ENCODE assay signal across 23 mouse cellular contexts in the genomic region with DNA sequence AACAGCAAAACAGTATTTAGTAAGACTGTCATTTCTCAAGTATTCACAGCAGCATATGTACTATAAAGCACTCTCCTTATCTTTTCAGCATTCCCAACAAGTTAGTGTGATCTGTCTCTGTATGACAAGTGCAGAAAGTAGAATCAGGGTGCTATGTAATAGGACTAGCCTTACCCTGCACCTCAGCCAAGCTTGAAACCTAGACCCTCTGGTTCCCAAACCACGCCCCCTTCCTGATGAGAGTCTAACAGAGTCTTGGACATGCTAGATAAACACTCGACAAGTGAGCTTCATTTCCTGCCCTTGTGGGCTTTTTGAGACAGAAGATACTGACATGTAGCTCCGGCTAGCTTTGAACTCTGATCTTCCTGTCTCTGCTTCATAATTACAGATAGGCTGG. TPM values are rescaled to one million over a fixed set of nuclear protein-coding genes. Genes with fewer than 3 reads are reported as not detected.
DNase-seq lines count a peak whose midpoint lies in the region; ATAC-seq and TF ChIP-seq lines count a peak whose summit lies in the region.
"Had no signal": no experiment of that assay in that cellular context is flagged by ENCODE, and none has a peak within 500 bp of the region (broad histone marks: within the 10 kb centered on the region; RNA-seq: fewer than 3 reads in every experiment).

No protein-coding gene starts in this region.

- 84% methylated on average over 3 of the region's 3 CpGs for WGBS in midbrain, embryonic 11.5 days
- WGBS in midbrain, embryonic 14.5 days = 88% methylated on average over 3 of the region's 3 CpGs
- 10% methylated on average over 3 of the region's 3 CpGs for WGBS in liver, embryonic 14.5 days (ENCODE audit: insufficient replicate concordance)
- 80% methylated on average over 3 of the region's 3 CpGs for WGBS in limb, embryonic 10.5 days
- 84% methylated on average over 3 of the region's 3 CpGs for WGBS in forebrain, embryonic 13.5 days

- H3K9me3 ChIP-seq in midbrain, embryonic 11.5 days (ENCODE audit: control insufficient read depth, low read length) = no peaks in the 10 kb centered on the region
- no peaks in the 10 kb centered on the region for H3K9me3 ChIP-seq in midbrain, embryonic 14.5 days (ENCODE audit: control insufficient read depth, low read length)
- H3K9me3 ChIP-seq in liver, embryonic 14.5 days (ENCODE audit: control insufficient read depth, low read length) = peaks cover 3% of the 10 kb centered on the region
- H3K9me3 ChIP-seq in limb, embryonic 10.5 days (replicated peaks) = no peaks in the 10 kb centered on the region
- no peaks in the 10 kb centered on the region for H3K9me3 ChIP-seq in forebrain, embryonic 13.5 days (replicated peaks)
- H3K9me3 ChIP-seq: embryonic facial prominence, embryonic 15.5 days; heart, embryonic 15.5 days; stomach, embryonic 15.5 days had no signal

- no peak overlapping the region for H3K4me3 ChIP-seq in midbrain, embryonic 11.5 days (ENCODE audit: low read depth, low read length)
- H3K4me3 ChIP-seq in midbrain, embryonic 14.5 days (replicated peaks; ENCODE audit: low read depth, low read length) = no peak overlapping the region
- H3K4me3 ChIP-seq in liver, embryonic 14.5 days (ENCODE audit: insufficient read depth in 1 of 2, low read depth in 2 of 2, low read length in 2 of 2) = no peak overlapping the region
- no peak overlapping the region for H3K4me3 ChIP-seq in limb, embryonic 10.5 days
- H3K4me3 ChIP-seq in forebrain, embryonic 13.5 days = no peak overlapping the region
- H3K4me3 ChIP-seq: embryonic facial prominence, embryonic 15.5 days; heart, embryonic 15.5 days; stomach, embryonic 15.5 days had no signal

- no peak overlapping the region for H3K9ac ChIP-seq in midbrain, embryonic 11.5 days (ENCODE audit: low read length)
- H3K9ac ChIP-seq in midbrain, embryonic 14.5 days (replicated peaks; ENCODE audit: low read length) = no peak overlapping the region
- peak overlapping the region; percentile 11; the same call in 1 of the 2 replicates for H3K9ac ChIP-seq in liver, embryonic 14.5 days (replicated peaks)
- no peak overlapping the region for H3K9ac ChIP-seq in forebrain, embryonic 13.5 days
- H3K9ac ChIP-seq: embryonic facial prominence, embryonic 15.5 days; heart, embryonic 15.5 days; hindbrain, embryonic 14.5 days; stomach, embryonic 15.5 days had no signal

- H3K4me2 ChIP-seq in midbrain, embryonic 11.5 days = no peak overlapping the region
- H3K4me2 ChIP-seq in midbrain, embryonic 14.5 days (ENCODE audit: low read length) = no peak overlapping the region
- H3K4me2 ChIP-seq in liver, embryonic 14.5 days (ENCODE audit: low read depth) = no peak overlapping the region
- H3K4me2 ChIP-seq in forebrain, embryonic 13.5 days = no peak overlapping the region
- H3K4me2 ChIP-seq: embryonic facial prominence, embryonic 15.5 days; heart, embryonic 15.5 days; hindbrain, embryonic 14.5 days; stomach, embryonic 15.5 days had no signal

- no peaks in the 10 kb centered on the region for H3K27me3 ChIP-seq in midbrain, embryonic 11.5 days (ENCODE audit: control insufficient read depth, insufficient read depth, low read length)
- H3K27me3 ChIP-seq in midbrain, embryonic 14.5 days (ENCODE audit: control insufficient read depth, insufficient read depth, low read length) = no peaks in the 10 kb centered on the region
- no peaks in the 10 kb centered on the region for H3K27me3 ChIP-seq in liver, embryonic 14.5 days (ENCODE audit: control insufficient read depth, insufficient read depth, low read length)
- H3K27me3 ChIP-seq in limb, embryonic 10.5 days (ENCODE audit: low read depth, poor library complexity, severe bottlenecking) = no peaks in the 10 kb centered on the region
- no peaks in the 10 kb centered on the region for H3K27me3 ChIP-seq in forebrain, embryonic 13.5 days
- H3K27me3 ChIP-seq: embryonic facial prominence, embryonic 15.5 days; heart, embryonic 15.5 days; stomach, embryonic 15.5 days had no signal

- no peak for TF ChIP-seq CTCF in liver, embryonic 14.5 days (IDR thresholded peaks at IDR 0.05; ENCODE audit: low read depth)

- H3K36me3 ChIP-seq in midbrain, embryonic 11.5 days (ENCODE audit: control insufficient read depth, insufficient read depth, low read length) = peaks cover 9% of the 10 kb centered on the region
- H3K36me3 ChIP-seq in midbrain, embryonic 14.5 days (ENCODE audit: control insufficient read depth, insufficient read depth, low read length) = peaks cover 41% of the 10 kb centered on the region
- peaks cover 38% of the 10 kb centered on the region for H3K36me3 ChIP-seq in liver, embryonic 14.5 days (replicated peaks; ENCODE audit: control insufficient read depth, insufficient read depth, low read depth)
- H3K36me3 ChIP-seq in limb, embryonic 10.5 days = peaks cover 82% of the 10 kb centered on the region
- peaks cover 40% of the 10 kb centered on the region for H3K36me3 ChIP-seq in forebrain, embryonic 13.5 days (ENCODE audit: poor library complexity, severe bottlenecking)

- H3K4me1 ChIP-seq in midbrain, embryonic 11.5 days (ENCODE audit: control insufficient read depth, insufficient read depth, low read length) = peaks cover 9% of the 10 kb centered on the region
- H3K4me1 ChIP-seq in midbrain, embryonic 14.5 days (ENCODE audit: control insufficient read depth, insufficient read depth, low read length) = peaks cover 9% of the 10 kb centered on the region
- peaks cover 14 to 24% of the 10 kb centered on the region in 2 experiments for H3K4me1 ChIP-seq in liver, embryonic 14.5 days (replicated peaks; ENCODE audit: control insufficient read depth in 2 of 2, insufficient read depth in 2 of 2, low read length in 1 of 2)
- H3K4me1 ChIP-seq in limb, embryonic 10.5 days = peaks cover 13% of the 10 kb centered on the region
- H3K4me1 ChIP-seq in forebrain, embryonic 13.5 days = peaks cover 18% of the 10 kb centered on the region

- DNase-seq in midbrain, embryonic 11.5 days (ENCODE audit: low spot score, missing footprints) = peak; percentile 47
- no peak for DNase-seq in midbrain, embryonic 14.5 days
- DNase-seq in c-Kit-positive CD71-positive TER-119-negative erythroid progenitor cells, embryonic 14.5 days (ENCODE audit: low read depth) = peak; percentile 65
- DNase-seq in liver, embryonic 14.5 days (ENCODE audit: low read depth in 3 of 3, low spot score in 3 of 3) = peak; percentile 47 to 57 (median 51)
- DNase-seq in limb, embryonic 10.5 days (ENCODE audit: low spot score) = no peak
- DNase-seq: adrenal gland, postnatal 36 days; cerebellum, postnatal 36 days; kidney, postnatal 36 days; layer of hippocampus, postnatal 36 days; left cerebral cortex, postnatal 4 days; retina, postnatal 1 day; spleen, adult 18-20 months; thymus, postnatal 4 days had no signal

- no peak for TF ChIP-seq EP300 in liver, embryonic 14.5 days (IDR thresholded peaks at IDR 0.05; ENCODE audit: low read depth)

- no peak overlapping the region for H3K27ac ChIP-seq in midbrain, embryonic 11.5 days (ENCODE audit: low read depth, low read length)
- H3K27ac ChIP-seq in midbrain, embryonic 14.5 days (replicated peaks; ENCODE audit: low read depth, low read length) = no peak overlapping the region
- H3K27ac ChIP-seq in liver, embryonic 14.5 days = no peak overlapping the region
- H3K27ac ChIP-seq in limb, embryonic 10.5 days = no peak overlapping the region
- no peak overlapping the region for H3K27ac ChIP-seq in forebrain, embryonic 13.5 days
- H3K27ac ChIP-seq: embryonic facial prominence, embryonic 15.5 days; heart, embryonic 15.5 days; hindbrain, embryonic 14.5 days; macrophage; stomach, embryonic 15.5 days had no signal

- no peak for ATAC-seq in midbrain, embryonic 11.5 days (ENCODE audit: low FRiP score)
- ATAC-seq in midbrain, embryonic 14.5 days (ENCODE audit: low FRiP score, low TSS enrichment) = no peak
- peak; percentile 75 for ATAC-seq in liver, embryonic 14.5 days (ENCODE audit: insufficient read depth)
- ATAC-seq in megakaryocyte progenitor cell, adult 5-6 weeks (replicated peaks; ENCODE audit: poor library complexity) = peak; percentile 77
- ATAC-seq in monocyte, adult 5-6 weeks (replicated peaks; ENCODE audit: insufficient number of reproducible peaks, low FRiP score, low TSS enrichment, poor library complexity, severe bottlenecking) = no peak
- no peak for ATAC-seq in forebrain, embryonic 13.5 days
- ATAC-seq: intestine, postnatal 0 days had no signal

RNA-seq across cellular contexts. Expression of gene Kdelr2, which starts 5.6 kb away (rescaled TPM):
- 187 and 190 TPM in 2 replicates for polyA plus RNA-seq in midbrain, embryonic 11.5 days (2014; fragmentation: Nextera tagmentation; extraction: Ambion mirVana)
- polyA plus RNA-seq in midbrain, embryonic 14.5 days (2014; fragmentation: Nextera tagmentation; extraction: Ambion mirVana) = 134 and 139 TPM in 2 replicates
- polyA plus RNA-seq in liver, embryonic 14.5 days (2012; rRNA removed) = 35.3 and 39.9 TPM in 2 replicates
- 134 and 135 TPM in 2 replicates for polyA plus RNA-seq in liver, embryonic 14.5 days (2014; fragmentation: Nextera tagmentation; extraction: Ambion mirVana)
- 98.7 and 103 TPM in 2 replicates for total RNA-seq in megakaryocyte progenitor cell, adult 5-6 weeks (2015)
- 150 and 171 TPM in 2 replicates for total RNA-seq in megakaryocyte progenitor cell, adult 5-6 weeks (2017)
- polyA plus RNA-seq in limb, embryonic 10.5 days (2016; fragmentation: Nextera tagmentation; extraction: Ambion mirVana) = 217 and 246 TPM in 2 replicates
- 47.3 to 66.2 TPM (median 47.5 TPM) in 3 replicates for total RNA-seq in monocyte, adult 5-6 weeks (2017)
- polyA plus RNA-seq in forebrain, embryonic 13.5 days (2015; fragmentation: Nextera tagmentation; extraction: Ambion mirVana) = 146 and 148 TPM in 2 replicates

RNA-seq across cellular contexts. Expression of gene Grid2ip, which starts 52.1 kb away (rescaled TPM):
- 0.12 and 0.34 TPM in 2 replicates for polyA plus RNA-seq in midbrain, embryonic 11.5 days (2014; fragmentation: Nextera tagmentation; extraction: Ambion mirVana)
- 0.29 and 0.31 TPM in 2 replicates for polyA plus RNA-seq in midbrain, embryonic 14.5 days (2014; fragmentation: Nextera tagmentation; extraction: Ambion mirVana)
- polyA plus RNA-seq in liver, embryonic 14.5 days (2012; rRNA removed) = 0.01 and 0.05 TPM in 2 replicates
- not detected in 2 replicates for polyA plus RNA-seq in liver, embryonic 14.5 days (2014; fragmentation: Nextera tagmentation; extraction: Ambion mirVana)
- not detected in 2 replicates for total RNA-seq in megakaryocyte progenitor cell, adult 5-6 weeks (2015)
- total RNA-seq in megakaryocyte progenitor cell, adult 5-6 weeks (2017) = not detected in 2 replicates
- 0.14 and 0.48 TPM in 2 replicates for polyA plus RNA-seq in limb, embryonic 10.5 days (2016; fragmentation: Nextera tagmentation; extraction: Ambion mirVana)
- not detected in 3 replicates for total RNA-seq in monocyte, adult 5-6 weeks (2017)
- 0.15 and 0.23 TPM in 2 replicates for polyA plus RNA-seq in forebrain, embryonic 13.5 days (2015; fragmentation: Nextera tagmentation; extraction: Ambion mirVana)
- polyA plus RNA-seq: gonadal fat pad, adult 2 months; heart, embryonic 15.5 days; macrophage had no signal

RNA-seq across cellular contexts. Expression of gene Daglb, which starts 55.1 kb away (rescaled TPM):
- 9.5 and 10.1 TPM in 2 replicates for polyA plus RNA-seq in midbrain, embryonic 11.5 days (2014; fragmentation: Nextera tagmentation; extraction: Ambion mirVana)
- 17.6 and 17.8 TPM in 2 replicates for polyA plus RNA-seq in midbrain, embryonic 14.5 days (2014; fragmentation: Nextera tagmentation; extraction: Ambion mirVana)
- 4.9 TPM in 2 replicates for polyA plus RNA-seq in liver, embryonic 14.5 days (2012; rRNA removed)
- polyA plus RNA-seq in liver, embryonic 14.5 days (2014; fragmentation: Nextera tagmentation; extraction: Ambion mirVana) = 4.5 and 5.4 TPM in 2 replicates
- 13.4 and 15.3 TPM in 2 replicates for total RNA-seq in megakaryocyte progenitor cell, adult 5-6 weeks (2015)
- 22.7 and 25.9 TPM in 2 replicates for total RNA-seq in megakaryocyte progenitor cell, adult 5-6 weeks (2017)
- polyA plus RNA-seq in limb, embryonic 10.5 days (2016; fragmentation: Nextera tagmentation; extraction: Ambion mirVana) = 10.5 and 10.6 TPM in 2 replicates
- total RNA-seq in monocyte, adult 5-6 weeks (2017) = 25.0 to 39.5 TPM (median 28.8 TPM) in 3 replicates
- 13.5 and 13.6 TPM in 2 replicates for polyA plus RNA-seq in forebrain, embryonic 13.5 days (2015; fragmentation: Nextera tagmentation; extraction: Ambion mirVana)

Comparison
In these comparisons a context has a peak if more than half of its experiments do, and no peak if none do; other contexts are left out.
1. DNase-seq: peak in midbrain, embryonic 11.5 days (single experiment), c-Kit-positive CD71-positive TER-119-negative erythroid progenitor cells, embryonic 14.5 days (single experiment) and liver, embryonic 14.5 days (3 of 3); none in midbrain, embryonic 14.5 days (single experiment) and limb, embryonic 10.5 days (single experiment).
2. ATAC-seq: peak in liver, embryonic 14.5 days (single experiment) and megakaryocyte progenitor cell, adult 5-6 weeks (single experiment); none in midbrain, embryonic 11.5 days (single experiment), midbrain, embryonic 14.5 days (single experiment), monocyte, adult 5-6 weeks (single experiment) and forebrain, embryonic 13.5 days (single experiment).